Mouse (Mus musculus) cerebellum, adult 2 months (tissue): ENCODE measurements around the gene Pmm1. TPM values are rescaled to one million over a fixed set of nuclear protein-coding genes. Genes with fewer than 3 reads are reported as not detected.
"Not testable (repeated sequence)": the region's sequence is repeated elsewhere in the genome, so short reads cannot be mapped to it uniquely, and the experiment has no call there.

Experiments
- DNase-seq, 2 experiments: peaks; one replicate each; pipeline ENCODE4 v3.0.0; 2021
- H3K27ac ChIP-seq: fragments of 200-500 bp; 2 replicates; pipeline ENCODE4 v1.5.1; 2012; ENCODE audit warnings: low read length, control low read depth, inconsistent platforms; ENCODE audit not compliant: insufficient read depth
- H3K27me3 ChIP-seq: fragments of 200-500 bp; 2 replicates; pipeline ENCODE4 v1.6.1; 2012; ENCODE audit warnings: inconsistent platforms, mild to moderate bottlenecking, low read length, moderate library complexity; ENCODE audit not compliant: control insufficient read depth, insufficient read depth
- H3K4me1 ChIP-seq: fragments of 200-500 bp; 2 replicates; pipeline ENCODE4 v1.6.1; 2011; ENCODE audit warnings: low read length; ENCODE audit not compliant: control insufficient read depth, insufficient read depth
- H3K4me3 ChIP-seq: fragments of 200-500 bp; replicated peaks from 2 replicates; pipeline ENCODE3; 2011; ENCODE audit warnings: mild to moderate bottlenecking, low read depth, low read length, control low read depth; ENCODE audit not compliant: insufficient read depth
- CTCF ChIP-seq: fragments of 200-500 bp; IDR thresholded peaks from 2 replicates; pipeline ENCODE4 v1.5.1; 2011; ENCODE audit warnings: low read depth, mild to moderate bottlenecking, control low read depth, low read length, moderate library complexity, borderline replicate concordance; ENCODE audit not compliant: insufficient read depth
- POLR2A ChIP-seq: fragments of 200-500 bp; IDR thresholded peaks from 2 replicates; pipeline ENCODE4 v1.6.1; 2011; ENCODE audit warnings: low read length, control low read depth, borderline replicate concordance; ENCODE audit not compliant: insufficient read depth
- WGBS: fragments of 180-500 bp; shearing (Covaris S2); methylation state at CpG from one replicate; pipeline ENCODE4 v1.1.7; 2018; 5-methylcytosine and 5-hydroxymethylcytosine counted together
- polyA plus RNA-seq: library from polyadenylated mRNA; depleted of rRNA; stranded (reverse); fragments of >200 nt; gene quantifications from 2 replicates; pipeline ENCODE4 v1.2.3, GENCODE M21; 2012

Gene Pmm1
- polyA plus RNA-seq, 1 experiment, result 289 TPM

DNA sequence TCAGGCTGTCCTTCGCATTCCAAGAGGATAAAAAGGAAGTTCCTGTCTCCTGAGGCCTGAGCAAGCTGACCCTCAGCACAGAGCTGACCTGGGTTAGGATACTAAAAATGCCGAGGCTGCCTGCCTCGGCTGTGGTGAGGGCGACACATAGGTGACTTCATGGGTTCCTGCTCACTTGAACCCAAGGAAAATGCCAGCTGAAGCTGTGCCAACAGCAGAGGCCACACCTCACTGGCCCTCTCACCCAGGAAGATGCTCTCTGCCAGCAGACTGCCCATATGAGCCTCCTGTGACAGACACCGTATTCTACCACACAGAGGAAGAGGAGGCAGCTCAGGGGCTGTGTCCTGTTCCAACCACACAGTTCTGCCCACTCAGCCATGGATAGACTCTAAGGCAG is 41.7 kb downstream of the Pmm1 start:
- TF ChIP-seq CTCF, result no peak
- TF ChIP-seq POLR2A, result no peak
- 11% methylated on average over 5 of the region's 5 CpGs for WGBS
- H3K27ac ChIP-seq, result peak overlapping the region; percentile 2; the same call in 1 of the 2 replicates
- DNase-seq, result peak in 1 of 2 experiments; percentile 47
- H3K4me1 ChIP-seq, result peaks cover 45% of the 10 kb centered on the region
- H3K27me3 ChIP-seq, result no peaks in the 10 kb centered on the region
- no peak overlapping the region for H3K4me3 ChIP-seq

DNA sequence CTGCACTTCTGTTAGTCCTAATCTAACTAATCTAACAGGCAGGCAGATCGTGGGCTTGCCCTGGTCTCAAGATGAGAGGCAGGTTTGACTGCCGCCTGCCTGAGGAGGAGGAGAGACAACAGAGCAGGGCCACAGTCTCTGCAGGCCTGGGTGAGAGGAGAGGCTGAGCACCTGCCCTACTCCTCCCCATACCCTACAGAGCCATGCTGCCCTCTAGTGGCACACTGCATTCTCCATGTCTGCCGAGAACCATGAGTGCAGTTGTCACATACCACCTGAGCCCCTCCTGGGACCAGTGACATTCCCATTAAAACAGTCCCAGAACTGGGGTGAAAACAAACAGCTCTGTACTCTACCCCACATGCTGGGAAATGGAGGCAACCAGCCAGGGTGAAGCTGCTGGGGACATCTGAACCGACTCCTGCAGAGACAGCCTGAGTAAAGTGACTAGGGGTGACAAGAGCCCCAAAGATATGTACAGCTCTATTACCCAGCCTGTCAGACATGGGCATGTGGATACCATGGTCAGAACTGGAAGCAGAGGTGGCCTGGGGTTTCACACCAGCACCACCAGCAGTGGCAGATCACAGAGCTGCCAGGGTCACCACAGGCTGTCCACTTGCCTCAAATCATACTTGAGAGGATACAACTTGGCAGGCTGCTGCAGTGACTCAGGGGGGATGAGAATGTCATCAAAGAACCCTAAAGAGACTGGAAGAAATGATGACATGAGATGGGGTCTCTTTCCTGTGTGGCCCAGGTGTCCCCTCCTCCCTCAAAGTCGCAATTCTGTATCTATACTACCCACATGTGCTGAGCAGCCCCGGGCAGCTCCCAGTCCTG is 42.9 kb downstream of the Pmm1 start:
- Histone ChIP-seq H3K27me3 (no peaks in the 10 kb centered on the region), H3K4me1 (peaks cover 45% of the 10 kb centered on the region), H3K27ac (0 out of 2 replicates have a peak overlapping the region, but pooled peaks have one; percentile 2), H3K4me3 (no peak overlapping the region)
- 44% methylated on average over 6 of the region's 6 CpGs for WGBS
- no peak for TF ChIP-seq POLR2A
- peak; percentile 86 for TF ChIP-seq CTCF
- peak; percentile 70 to 76 for DNase-seq

DNA sequence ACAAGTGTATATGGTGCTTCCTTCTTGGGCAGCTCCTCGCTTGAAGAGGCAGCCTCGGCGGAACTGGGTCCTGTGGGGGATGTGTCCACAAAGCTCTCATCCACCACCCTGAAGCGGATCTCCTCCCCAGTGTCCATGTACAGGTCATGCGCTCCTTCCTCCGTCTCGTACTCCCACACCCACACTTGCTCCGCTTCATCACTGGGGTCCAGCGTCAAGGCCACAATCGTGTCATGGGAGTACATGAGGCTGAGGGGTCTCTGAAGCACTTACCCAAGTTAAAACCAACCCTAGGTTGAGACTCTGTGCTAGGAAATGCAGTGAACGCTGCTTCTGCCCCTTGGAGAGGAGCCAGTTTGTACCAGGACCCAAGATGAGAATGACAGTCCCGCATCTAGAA is 43.5 kb downstream of the Pmm1 start:
- H3K27ac ChIP-seq, result no peak overlapping the region
- WGBS, result 84% methylated on average over 12 of the region's 12 CpGs
- no peak for DNase-seq
- H3K4me3 ChIP-seq, result no peak overlapping the region
- H3K4me1 ChIP-seq, result peaks cover 40% of the 10 kb centered on the region
- no peaks in the 10 kb centered on the region for H3K27me3 ChIP-seq
- no peak for TF ChIP-seq POLR2A
- no peak for TF ChIP-seq CTCF

DNA sequence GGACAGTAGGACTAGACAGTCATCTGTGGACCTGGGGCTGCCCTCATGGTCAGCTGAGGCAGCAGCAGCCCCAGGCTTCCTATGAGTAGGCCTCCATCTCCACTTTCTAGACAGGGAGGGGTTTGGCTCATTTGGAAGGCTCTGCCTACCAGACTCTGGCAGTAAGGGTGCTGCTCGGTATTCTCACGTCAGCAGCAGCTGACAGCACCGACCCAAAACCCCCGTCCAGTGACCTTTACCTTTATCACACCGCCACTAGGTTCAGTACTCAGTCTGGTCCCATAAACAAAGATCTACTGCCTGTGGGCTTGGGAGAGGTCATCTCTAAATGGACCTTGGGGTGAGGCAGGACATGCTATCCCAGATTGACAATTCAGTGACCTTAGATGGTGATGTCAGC is 45.1 kb downstream of the Pmm1 start:
- TF ChIP-seq CTCF (no peak), POLR2A (no peak)
- WGBS, result 75% methylated on average over 5 of the region's 5 CpGs
- no peak overlapping the region for H3K27ac ChIP-seq
- DNase-seq, result no peak
- H3K4me1 ChIP-seq, result peaks cover 26% of the 10 kb centered on the region
- H3K27me3 ChIP-seq, result no peaks in the 10 kb centered on the region
- no peak overlapping the region for H3K4me3 ChIP-seq

DNA sequence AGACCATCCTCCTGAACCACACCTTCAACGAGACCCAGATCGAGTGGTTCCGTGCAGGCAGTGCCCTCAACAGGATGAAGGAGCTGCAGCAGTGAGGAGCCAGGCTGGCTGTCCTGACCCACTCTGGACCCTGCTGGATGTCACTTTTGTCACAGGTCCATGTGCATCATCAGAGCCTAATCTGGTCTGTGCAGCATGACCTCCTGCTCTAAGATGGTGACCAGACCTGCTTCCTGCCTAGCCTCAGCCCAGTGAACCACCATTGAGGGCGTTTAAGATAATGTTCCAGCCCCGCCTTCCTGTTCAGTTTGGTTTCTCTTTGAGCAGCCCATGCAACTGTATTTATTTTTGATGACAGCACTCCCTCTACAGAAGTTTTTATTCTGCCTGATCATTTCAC is 46.1 kb downstream of the Pmm1 start:
- TF ChIP-seq POLR2A, result no peak
- TF ChIP-seq CTCF, result no peak
- Histone ChIP-seq H3K4me3 (no peak overlapping the region), H3K27me3 (no peaks in the 10 kb centered on the region), H3K27ac (no peak overlapping the region), H3K4me1 (peaks cover 19% of the 10 kb centered on the region)
- WGBS, result 83% methylated on average over 5 of the region's 5 CpGs
- DNase-seq, result no peak

DNA sequence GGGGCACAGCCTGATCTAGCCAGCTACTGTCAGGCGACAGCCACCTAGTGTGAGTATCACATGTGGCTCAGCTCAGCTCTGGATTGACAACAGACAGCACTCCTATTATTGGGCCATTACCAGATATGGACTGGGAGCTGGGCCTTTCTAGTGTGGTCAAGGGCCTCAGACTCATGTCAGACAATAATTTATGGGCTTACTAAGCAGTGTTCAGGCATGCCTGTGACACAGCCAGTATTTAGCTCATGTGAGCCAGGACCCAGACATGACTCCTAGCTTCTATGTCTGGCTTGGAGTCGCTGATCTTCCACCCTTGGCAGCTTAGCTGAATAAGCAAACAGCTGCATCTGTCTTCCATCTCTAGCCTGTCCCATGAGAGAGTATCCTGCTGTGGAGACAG is 48.2 kb downstream of the Pmm1 start:
- no peaks in the 10 kb centered on the region for H3K27me3 ChIP-seq
- no peak overlapping the region for H3K4me3 ChIP-seq
- WGBS, result 52% methylated on average over 2 of the region's 2 CpGs
- no peak overlapping the region for H3K27ac ChIP-seq
- TF ChIP-seq CTCF, result no peak
- no peak for TF ChIP-seq POLR2A
- no peak for DNase-seq
- 0 out of 2 replicates have a peak, but pooled peaks cover under 1% of the 10 kb centered on the region for H3K4me1 ChIP-seq

DNA sequence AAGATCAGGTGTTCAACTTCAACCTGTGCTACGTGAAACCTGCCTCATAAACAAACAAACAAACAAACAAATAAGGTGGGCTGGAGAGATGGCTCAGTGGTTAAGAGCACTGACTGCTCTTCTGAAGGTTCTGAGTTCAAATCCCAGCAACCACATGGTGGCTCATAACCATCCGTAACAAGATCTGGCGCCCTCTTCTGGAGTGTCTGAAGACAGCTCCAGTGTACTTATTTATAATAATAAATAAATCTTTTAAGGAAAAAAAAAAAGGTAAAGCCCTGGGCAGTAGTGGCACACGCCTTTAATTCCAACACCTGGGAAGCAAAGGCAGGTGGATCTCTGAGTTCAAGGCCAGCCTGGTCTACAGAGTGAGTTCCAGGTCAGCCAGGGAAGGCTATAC is 52.0 kb downstream of the Pmm1 start:
- not testable (repeated sequence) for H3K4me3 ChIP-seq, H3K27ac ChIP-seq, H3K4me1 ChIP-seq, DNase-seq, H3K27me3 ChIP-seq
- 88% methylated on average over 4 of the region's 4 CpGs for WGBS

DNA sequence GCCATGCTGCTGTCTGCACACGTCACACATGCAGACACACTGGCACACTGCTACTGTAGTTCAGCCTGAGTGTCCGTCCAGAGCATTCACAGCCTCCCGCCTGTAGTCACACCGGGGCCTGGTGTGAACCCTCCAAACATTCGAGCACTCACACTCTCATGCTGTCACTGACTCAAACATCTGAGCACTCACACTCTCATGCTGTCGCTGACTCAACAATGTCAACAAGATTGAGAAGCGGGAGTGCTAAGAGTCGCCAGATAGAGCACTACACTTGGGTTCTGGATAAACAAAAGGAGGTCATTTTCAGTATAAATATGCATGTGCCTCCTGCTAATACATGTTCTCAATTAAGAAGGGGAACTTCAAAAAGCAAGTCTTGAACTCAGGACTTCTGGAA is 52.8 kb downstream of the Pmm1 start:
- TF ChIP-seq CTCF (no peak), POLR2A (no peak)
- no peak overlapping the region for H3K4me3 ChIP-seq
- H3K27ac ChIP-seq, result no peak overlapping the region
- H3K4me1 ChIP-seq, result peaks cover 3% of the 10 kb centered on the region; the same call in 1 of the 2 replicates
- no peaks in the 10 kb centered on the region for H3K27me3 ChIP-seq
- DNase-seq, result no peak
- WGBS, result 86% methylated on average over 8 of the region's 8 CpGs
